Mouse (Mus musculus): ENCODE data around the gene Gm2030. TPM values are rescaled to one million over a fixed set of nuclear protein-coding genes. Genes with fewer than 3 reads are reported as not detected.
"Not testable (repeated sequence)": the region's sequence is repeated elsewhere in the genome, so short reads cannot be mapped to it uniquely, and the experiment has no call there.

Gm2030 gene
- total RNA-seq (2021), result not detected
- long read RNA-seq, experiment 1, result 0 reads
- long read RNA-seq, experiment 2, result 0 reads

GRCm38 (mm10) chrX:26309944-26310343 lies at the start of gene Gm2030:
Gene Gm2030, minus strand, starts transcription at chrX:26310044.
- not testable (repeated sequence) for DNase-seq

Other genes starting within 250 kb of the Gm2030 start
- not detected for gene Gm2012, start 78.7 kb downstream of the Gm2030 start, total RNA-seq (2021)
- gene Slx, start 235.5 kb upstream of the Gm2030 start, total RNA-seq (2021), result not detected